Mouse (Mus musculus) heart, postnatal 4 days (tissue): Measurements from ENCODE around the gene Prss56. TPM values are rescaled to one million over a fixed set of nuclear protein-coding genes. Genes with fewer than 3 reads are reported as not detected.
A peak's percentile ranks its signal among the peaks of the same experiment; 100 is the strongest.

ENCODE experiments used
- DNase-seq: peaks from one replicate; pipeline ENCODE4 v3.0.0; 2021
- total RNA-seq, 2 experiments: library from RNA; stranded (reverse); gene quantifications; 2 replicates each; pipeline ENCODE4 v1.2.3; 2021

The Prss56 gene
- not detected for total RNA-seq

GRCm38 (mm10) chr1:87183013-87183412, at the start of gene Prss56:
Gene Prss56, plus strand, starts transcription at chr1:87183313.
- DNase-seq: no peak

GRCm38 (mm10) chr1:87141550-87141949, 41.6 kb upstream of the Prss56 start:
- no peak for DNase-seq

- DNase-seq: peak; percentile 49
Measured at GRCm38 (mm10) chr1:87142456-87142855, 40.7 kb upstream of the Prss56 start.

GRCm38 (mm10) chr1:87143141-87143540, 40.0 kb upstream of the Prss56 start:
- no peak for DNase-seq

GRCm38 (mm10) chr1:87149422-87149821, 33.7 kb upstream of the Prss56 start:
- DNase-seq: no peak

GRCm38 (mm10) chr1:87151286-87151685, 31.8 kb upstream of the Prss56 start:
- no peak for DNase-seq

- no peak for DNase-seq
Measured at GRCm38 (mm10) chr1:87153776-87154500, 29.2 kb upstream of the Prss56 start.

- no peak for DNase-seq
Measured at GRCm38 (mm10) chr1:87154501-87155120, 28.5 kb upstream of the Prss56 start.

- DNase-seq: no peak
Measured at GRCm38 (mm10) chr1:87155531-87156198, 27.4 kb upstream of the Prss56 start.

- DNase-seq: no peak
Measured at GRCm38 (mm10) chr1:87156199-87156587, 26.9 kb upstream of the Prss56 start, which contains the start of gene Ecel1. Gene Ecel1, minus strand, starts transcription at chr1:87156521.

- no peak for DNase-seq
Measured at GRCm38 (mm10) chr1:87159396-87159795, 23.7 kb upstream of the Prss56 start.

GRCm38 (mm10) chr1:87164164-87164795, 18.8 kb upstream of the Prss56 start:
- DNase-seq: no peak

- no peak for DNase-seq
Measured at GRCm38 (mm10) chr1:87164796-87165184, 18.3 kb upstream of the Prss56 start.

- DNase-seq: no peak
Measured at GRCm38 (mm10) chr1:87170458-87170857, 12.7 kb upstream of the Prss56 start.

- DNase-seq: no peak
Measured at GRCm38 (mm10) chr1:87171312-87171711, 11.8 kb upstream of the Prss56 start.

- no peak for DNase-seq
Measured at GRCm38 (mm10) chr1:87172316-87172715, 10.8 kb upstream of the Prss56 start.

GRCm38 (mm10) chr1:87174006-87174955, 8.8 kb upstream of the Prss56 start:
- DNase-seq: peak; percentile 77

GRCm38 (mm10) chr1:87175852-87176292, 7.2 kb upstream of the Prss56 start:
- peak; percentile 81 for DNase-seq

GRCm38 (mm10) chr1:87180896-87181295, 2.2 kb upstream of the Prss56 start:
- no peak for DNase-seq

GRCm38 (mm10) chr1:87183998-87184750, 1.1 kb downstream of the Prss56 start:
- no peak for DNase-seq

GRCm38 (mm10) chr1:87184751-87185139, 1.6 kb downstream of the Prss56 start:
- DNase-seq: peak; percentile 82
